Mouse (Mus musculus) embryonic fibroblast, embryonic 13.5 days (primary cell): ENCODE measurements around the gene Ajm1.

ENCODE experiments used
- CTCF ChIP-seq: IDR thresholded peaks from 2 replicates; pipeline ENCODE4 v1.5.1; 2011; ENCODE audit warnings: mild to moderate bottlenecking, control low read depth, low read length, moderate library complexity, borderline replicate concordance; ENCODE audit not compliant: insufficient read depth
- POLR2A ChIP-seq: IDR thresholded peaks from 2 replicates; pipeline ENCODE4 v1.6.1; 2011; ENCODE audit warnings: low read depth, mild to moderate bottlenecking, control low read depth, low read length, moderate library complexity

DNA sequence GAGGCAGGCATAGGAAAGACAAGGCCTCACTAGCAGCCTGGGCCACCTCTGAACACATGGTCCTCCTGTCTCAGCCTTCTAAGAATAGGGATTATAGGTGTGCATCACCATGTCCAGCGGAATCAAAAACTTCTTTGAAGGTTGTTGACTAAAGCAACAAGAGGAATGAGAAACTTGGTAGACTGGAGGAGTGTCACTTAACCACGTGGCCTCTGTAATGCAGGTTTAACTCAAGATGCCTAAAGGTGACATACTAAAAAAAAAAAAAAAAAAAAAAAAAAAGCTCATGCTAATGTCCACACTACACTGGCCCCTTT, 46.7 kb downstream of the Ajm1 start:
- no peak for TF ChIP-seq CTCF
- no peak for TF ChIP-seq POLR2A
